Comparison of ENCODE assay signal across 8 mouse cellular contexts in genomic region chrX:6400398-6401020, GRCm38 (mm10). TPM values are rescaled to one million over a fixed set of nuclear protein-coding genes. Genes with fewer than 3 reads are reported as not detected.
DNase-seq lines count a peak whose midpoint lies in the region; ATAC-seq and TF ChIP-seq lines count a peak whose summit lies in the region.

No protein-coding gene starts in this region.

- H3K4me3 ChIP-seq in bone marrow macrophage, adult 2 months (ENCODE audit: insufficient read depth, low read length) = peak overlapping the region; percentile 20; the same call in 1 of the 2 replicates
- H3K4me3 ChIP-seq in forebrain, embryonic 13.5 days = peak overlapping the region; percentile 59
- H3K4me3 ChIP-seq in hindbrain, embryonic 12.5 days = peak overlapping the region; percentile 61
- peak overlapping the region; percentile 52 for H3K4me3 ChIP-seq in liver, embryonic 12.5 days

- H3K4me2 ChIP-seq in forebrain, embryonic 13.5 days = peak overlapping the region; percentile 66
- H3K4me2 ChIP-seq in hindbrain, embryonic 12.5 days (replicated peaks) = peak overlapping the region; percentile 58
- H3K4me2 ChIP-seq in liver, embryonic 12.5 days = peak overlapping the region; percentile 73

- peak overlapping the region; percentile 70 for H3K9ac ChIP-seq in forebrain, embryonic 13.5 days
- peak overlapping the region; percentile 69 for H3K9ac ChIP-seq in hindbrain, embryonic 12.5 days
- H3K9ac ChIP-seq in liver, embryonic 12.5 days = no peak overlapping the region

- H3K9me3 ChIP-seq in forebrain, embryonic 13.5 days (replicated peaks) = no peaks in the 10 kb centered on the region
- H3K9me3 ChIP-seq in hindbrain, embryonic 12.5 days (replicated peaks) = 0 out of 2 replicates have a peak, but pooled peaks cover 6% of the 10 kb centered on the region
- H3K9me3 ChIP-seq in liver, embryonic 12.5 days (replicated peaks) = no peaks in the 10 kb centered on the region

- H3K36me3 ChIP-seq in forebrain, embryonic 13.5 days (ENCODE audit: poor library complexity, severe bottlenecking) = no peaks in the 10 kb centered on the region
- H3K36me3 ChIP-seq in hindbrain, embryonic 12.5 days = no peaks in the 10 kb centered on the region
- no peaks in the 10 kb centered on the region for H3K36me3 ChIP-seq in liver, embryonic 12.5 days

- no peak for TF ChIP-seq CTCF in bone marrow macrophage, adult 2 months (IDR thresholded peaks at IDR 0.05; ENCODE audit: low read depth, low read length)

- DNase-seq in layer of hippocampus, postnatal 10 days (ENCODE audit: low spot score in 2 of 2) = peak; percentile 12 to 26
- no peak for DNase-seq in layer of hippocampus, adult 11-12 months (ENCODE audit: low spot score)
- DNase-seq in ovary, postnatal 36 days (ENCODE audit: low spot score) = peak; percentile 19

- WGBS in forebrain, embryonic 13.5 days = 6% methylated on average over 21 of the region's 49 CpGs
- WGBS in hindbrain, embryonic 12.5 days = 17% methylated on average over 26 of the region's 49 CpGs
- WGBS in liver, embryonic 12.5 days (ENCODE audit: insufficient replicate concordance) = 11% methylated on average over 28 of the region's 49 CpGs

- H3K4me1 ChIP-seq in bone marrow macrophage, adult 2 months (ENCODE audit: control insufficient read depth, insufficient read depth, low read length) = no peaks in the 10 kb centered on the region
- 0 out of 2 replicates have a peak, but pooled peaks cover 6% of the 10 kb centered on the region for H3K4me1 ChIP-seq in forebrain, embryonic 13.5 days
- no peaks in the 10 kb centered on the region for H3K4me1 ChIP-seq in hindbrain, embryonic 12.5 days
- H3K4me1 ChIP-seq in liver, embryonic 12.5 days = no peaks in the 10 kb centered on the region

- no peak overlapping the region for H3K27ac ChIP-seq in bone marrow macrophage, adult 2 months (ENCODE audit: insufficient read depth, low read depth, low read length)
- peak overlapping the region; percentile 66; the same call in 1 of the 2 replicates for H3K27ac ChIP-seq in forebrain, embryonic 13.5 days
- H3K27ac ChIP-seq in hindbrain, embryonic 12.5 days = peak overlapping the region; percentile 74
- no peak overlapping the region for H3K27ac ChIP-seq in liver, embryonic 12.5 days

- H3K27me3 ChIP-seq in forebrain, embryonic 13.5 days = no peaks in the 10 kb centered on the region
- no peaks in the 10 kb centered on the region for H3K27me3 ChIP-seq in hindbrain, embryonic 12.5 days
- H3K27me3 ChIP-seq in liver, embryonic 12.5 days (replicated peaks) = peaks cover 17% of the 10 kb centered on the region

- ATAC-seq in forebrain, embryonic 13.5 days = peak; percentile 48
- peak; percentile 65 for ATAC-seq in hindbrain, embryonic 12.5 days (ENCODE audit: low FRiP score)
- ATAC-seq in liver, embryonic 12.5 days = peak; percentile 10; the same call in 1 of the 2 replicates
- no peak for ATAC-seq in granulocyte monocyte progenitor cell, adult 5-6 weeks (replicated peaks; ENCODE audit: poor library complexity, severe bottlenecking)

- no peak for TF ChIP-seq POLR2A in bone marrow macrophage, adult 2 months (IDR thresholded peaks at IDR 0.05; ENCODE audit: borderline replicate concordance, low read depth, low read length)

RNA-seq across cellular contexts. Expression of gene Shroom4, which starts 0.9 kb away (rescaled TPM):
- total RNA-seq in layer of hippocampus, postnatal 10 days (2021) = 1 to 10 TPM; 5.9 TPM
- polyA plus RNA-seq in bone marrow macrophage, adult 2 months (2012; ENCODE audit: insufficient read depth, insufficient read length, missing spikeins) = 0.73 TPM in 1 of 2 replicates, not detected in the other
- 1.3 and 1.9 TPM in 2 replicates for polyA plus RNA-seq in forebrain, embryonic 13.5 days (2015; fragmentation: Nextera tagmentation; extraction: Ambion mirVana)
- polyA plus RNA-seq in hindbrain, embryonic 12.5 days (2016; fragmentation: Nextera tagmentation; extraction: Ambion mirVana) = 5.0 and 7.1 TPM in 2 replicates
- 0.94 and 1.2 TPM in 2 replicates for polyA plus RNA-seq in liver, embryonic 12.5 days (2016; fragmentation: Nextera tagmentation; extraction: Ambion mirVana)
- total RNA-seq in granulocyte monocyte progenitor cell, adult 5-6 weeks (2014; fragmentation: Nextera tagmentation) = 0.56 TPM in 1 of 2 replicates, not detected in the other
- 0.21 and 0.34 TPM in 2 replicates for total RNA-seq in granulocyte monocyte progenitor cell, adult 5-6 weeks (2017)

Comparison
In these comparisons a context has a peak if more than half of its experiments do, and no peak if none do; other contexts are left out.
1. H3K27ac ChIP-seq: peak in forebrain, embryonic 13.5 days (single experiment) and hindbrain, embryonic 12.5 days (single experiment); none in bone marrow macrophage, adult 2 months (single experiment) and liver, embryonic 12.5 days (single experiment).
2. Peak in every context shown above with its lines, with median percentiles within 50 percentile points of each other: H3K4me3 ChIP-seq and H3K4me2 ChIP-seq.